Mouse (Mus musculus): ENCODE measurements around the gene Rps27l. TPM values are rescaled to one million over a fixed set of nuclear protein-coding genes. Genes with fewer than 3 reads are reported as not detected.

The Rps27l gene
- polyA plus RNA-seq, 1 experiment from 2014 or later = 845 TPM

- no peak for DNase-seq (ENCODE audit: extremely low spot score, low spot score)
- Histone ChIP-seq H3K4me1 (peaks cover 28% of the 10 kb centered on the region), H3K4me3 (no peak overlapping the region), H3K27ac (no peak overlapping the region), H3K9me3 (no peaks in the 10 kb centered on the region), H3K27me3 (ENCODE audit: poor library complexity, severe bottlenecking) (no peaks in the 10 kb centered on the region), H3K36me3 (replicated peaks) (no peaks in the 10 kb centered on the region)
- 63% methylated on average over 9 of the region's 9 CpGs for WGBS
Measured at GRCm38 (mm10) chr9:66991021-66991749, 45.3 kb downstream of the Rps27l start.

- Histone ChIP-seq H3K9me3 (no peaks in the 10 kb centered on the region), H3K27me3 (ENCODE audit: poor library complexity, severe bottlenecking) (no peaks in the 10 kb centered on the region), H3K4me3 (no peak overlapping the region), H3K27ac (no peak overlapping the region), H3K36me3 (replicated peaks) (no peaks in the 10 kb centered on the region), H3K4me1 (peaks cover 28% of the 10 kb centered on the region)
- no peak for DNase-seq (ENCODE audit: extremely low spot score, low spot score)
- WGBS = 82% methylated on average over 8 of the region's 8 CpGs
Measured at GRCm38 (mm10) chr9:66991750-66992410, 46.0 kb downstream of the Rps27l start.

Other genes with a start within 250 kb of the Rps27l start
- gene Car12, start 232.4 kb upstream of the Rps27l start, polyA plus RNA-seq (2016; fragmentation: Nextera tagmentation; extraction: Ambion mirVana) = 6.8 and 7.4 TPM in 2 replicates
- 10.1 and 11.9 TPM in 2 replicates for gene Aph1b, start 150.6 kb upstream of the Rps27l start, polyA plus RNA-seq (2016; fragmentation: Nextera tagmentation; extraction: Ambion mirVana)
- 0.36 and 0.46 TPM in 2 replicates for gene Gm10647, start 149.0 kb upstream of the Rps27l start, polyA plus RNA-seq (2016; fragmentation: Nextera tagmentation; extraction: Ambion mirVana)
- 1.00 and 1.5 TPM in 2 replicates for gene Aph1c, start 111.4 kb upstream of the Rps27l start, polyA plus RNA-seq (2016; fragmentation: Nextera tagmentation; extraction: Ambion mirVana)
- gene Rab8b, start 26.4 kb upstream of the Rps27l start, polyA plus RNA-seq (2016; fragmentation: Nextera tagmentation; extraction: Ambion mirVana) = 33.4 and 34.0 TPM in 2 replicates
- 9.2 and 9.6 TPM in 2 replicates for gene Lactb, start 29.4 kb downstream of the Rps27l start, polyA plus RNA-seq (2016; fragmentation: Nextera tagmentation; extraction: Ambion mirVana)
- gene Tpm1, start 103.3 kb downstream of the Rps27l start, polyA plus RNA-seq (2016; fragmentation: Nextera tagmentation; extraction: Ambion mirVana) = 334 and 342 TPM in 2 replicates